Mouse (Mus musculus): Measurements from ENCODE around the gene Akap7. TPM values are rescaled to one million over a fixed set of nuclear protein-coding genes. Genes with fewer than 3 reads are reported as not detected.
A peak's percentile ranks its signal among the peaks of the same experiment; 100 is the strongest.

Gene Akap7
- total and polyA plus RNA-seq, 3 experiments: 1.9 to 7.7 TPM; not detected in 1

DNA sequence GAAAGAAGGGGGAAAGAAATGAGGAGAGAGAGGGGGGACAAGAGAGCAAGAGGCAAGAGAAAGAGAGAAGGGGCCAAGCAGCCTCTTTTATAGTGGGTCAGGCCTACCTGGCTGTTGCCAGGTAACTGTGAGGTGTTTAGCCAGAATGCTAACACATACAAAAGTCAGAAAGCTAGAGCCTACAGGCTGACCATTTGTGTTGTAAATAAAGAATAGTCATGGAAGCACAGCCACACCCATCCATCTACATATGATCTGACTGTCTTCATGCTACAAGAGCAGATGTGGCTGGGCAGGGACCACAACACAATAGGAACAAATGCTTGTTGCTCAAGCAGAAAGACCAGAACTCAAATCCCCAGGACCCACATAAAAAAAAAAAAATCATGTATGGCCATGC is 11.9 kb upstream of the Akap7 start:
- no peak overlapping the region for H3K27ac ChIP-seq (ENCODE audit: control insufficient read depth, low read depth, low read length)

GRCm38 (mm10) chr10:25318405-25318804 is 10.7 kb upstream of the Akap7 start:
- Histone ChIP-seq H3K9me3 (replicated peaks; ENCODE audit: insufficient read depth, low read length) (no peaks in the 10 kb centered on the region), H3K27me3 (ENCODE audit: control insufficient read depth in 1 of 2, insufficient read depth in 2 of 2, low read length in 2 of 2) (no peaks in the 10 kb centered on the region; a peak in 1 of 4 replicates), H3K27ac (ENCODE audit: control insufficient read depth, low read depth, low read length) (no peak overlapping the region), H3K4me1 (ENCODE audit: control insufficient read depth in 1 of 2, insufficient read depth in 2 of 2, low read length in 2 of 2) (peaks cover 0 to 13% of the 10 kb centered on the region in 2 experiments; a peak in 2 of 4 replicates), H3K9ac (ENCODE audit: control insufficient read depth, low read depth, low read length, poor library complexity, severe bottlenecking) (no peak overlapping the region), H3K36me3 (ENCODE audit: control insufficient read depth in 1 of 2, insufficient read depth in 2 of 2, low read length in 2 of 2) (peaks cover 0 to 6% of the 10 kb centered on the region in 2 experiments; a peak in 2 of 4 replicates), H3K4me3 (ENCODE audit: control insufficient read depth in 1 of 2, insufficient read depth in 1 of 2, low read depth in 2 of 2, low read length in 2 of 2) (no peak overlapping the region), H3K79me2 (ENCODE audit: control insufficient read depth, insufficient read depth, low read length, poor library complexity) (no peaks in the 10 kb centered on the region)
- TF ChIP-seq CHD2 (IDR thresholded peaks at IDR 0.05; ENCODE audit: low read length) (no peak), ELF1 (IDR thresholded peaks at IDR 0.05; ENCODE audit: low read depth, low read length) (no peak), MAX (IDR thresholded peaks at IDR 0.05; ENCODE audit: low read length) (peak; percentile 80), BHLHE40 (IDR thresholded peaks at IDR 0.05; ENCODE audit: borderline replicate concordance, low read depth, low read length) (peak; percentile 91), MYC (IDR thresholded peaks at IDR 0.05; ENCODE audit: low read depth, low read length) (peak; percentile 73; the same call in 1 of the 2 replicates), USF1 (IDR thresholded peaks at IDR 0.05; ENCODE audit: low read depth, low read length) (peak; percentile 86), ETS1 (IDR thresholded peaks at IDR 0.05; ENCODE audit: low read depth, low read length) (peak; percentile 47; the same call in 1 of the 2 replicates)
- peak; percentile 84 for DNase-seq (ENCODE audit: low read depth, low spot score)

More for the DNA sequence above, 11.9 kb upstream of the Akap7 start:
- no peak for DNase-seq (ENCODE audit: low read depth, low spot score)
- no peak for TF ChIP-seq GABPA (IDR thresholded peaks at IDR 0.05; ENCODE audit: low read depth, low read length)
- TF ChIP-seq TCF12 (IDR thresholded peaks at IDR 0.05; ENCODE audit: low read depth, low read length): no peak
- TF ChIP-seq MAFK (IDR thresholded peaks at IDR 0.05; ENCODE audit: borderline replicate concordance, low read depth, low read length): no peak
- no peak for TF ChIP-seq NELFE (IDR thresholded peaks at IDR 0.05; ENCODE audit: low read depth, low read length)
- TF ChIP-seq CHD2 (IDR thresholded peaks at IDR 0.05; ENCODE audit: low read length): no peak
- no peak for TF ChIP-seq SIN3A (IDR thresholded peaks at IDR 0.05; ENCODE audit: low read length)
- no peak for TF ChIP-seq NRF1 (IDR thresholded peaks at IDR 0.05; ENCODE audit: insufficient read depth, low read depth, low read length, poor library complexity, severe bottlenecking)
- Histone ChIP-seq H3K9ac (ENCODE audit: control insufficient read depth, low read depth, low read length, poor library complexity, severe bottlenecking) (no peak overlapping the region), H3K9me3 (replicated peaks; ENCODE audit: insufficient read depth, low read length) (no peaks in the 10 kb centered on the region), H3K4me3 (ENCODE audit: control insufficient read depth in 1 of 2, insufficient read depth in 1 of 2, low read depth in 2 of 2, low read length in 2 of 2) (no peak overlapping the region), H3K27me3 (ENCODE audit: control insufficient read depth in 1 of 2, insufficient read depth in 2 of 2, low read length in 2 of 2) (no peaks in the 10 kb centered on the region; a peak in 1 of 4 replicates), H3K36me3 (ENCODE audit: control insufficient read depth in 1 of 2, insufficient read depth in 2 of 2, low read length in 2 of 2) (peaks cover 0 to 6% of the 10 kb centered on the region in 2 experiments; a peak in 2 of 4 replicates), H3K79me2 (ENCODE audit: control insufficient read depth, insufficient read depth, low read length, poor library complexity) (no peaks in the 10 kb centered on the region), H3K4me1 (ENCODE audit: control insufficient read depth in 1 of 2, insufficient read depth in 2 of 2, low read length in 2 of 2) (peaks cover 0 to 13% of the 10 kb centered on the region in 2 experiments; a peak in 2 of 4 replicates)

DNA sequence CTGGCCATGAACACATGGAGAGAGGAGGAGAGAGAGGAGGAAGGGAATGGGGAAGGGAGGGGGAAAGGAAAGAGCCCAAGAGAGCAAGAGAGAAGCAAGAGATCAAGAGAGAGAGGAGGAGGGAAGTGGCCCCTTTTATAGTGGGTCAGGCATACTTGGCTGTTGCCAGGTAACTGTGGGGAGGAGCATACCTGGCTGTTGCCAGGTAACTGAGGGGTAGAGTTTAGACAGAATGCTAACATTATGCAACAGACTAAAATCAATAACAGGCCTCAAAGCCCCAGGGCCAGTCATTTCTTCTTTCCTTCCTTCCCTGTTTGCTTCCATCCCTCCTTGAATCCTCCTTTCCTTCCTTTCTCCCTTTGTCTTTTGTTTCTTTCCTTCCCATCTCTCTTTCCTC is 10.0 kb upstream of the Akap7 start:
- H3K4me3 ChIP-seq (ENCODE audit: control insufficient read depth in 1 of 2, insufficient read depth in 1 of 2, low read depth in 2 of 2, low read length in 2 of 2): no peak overlapping the region
- no peak for DNase-seq (ENCODE audit: low read depth, low spot score)
- no peaks in the 10 kb centered on the region for H3K79me2 ChIP-seq (ENCODE audit: control insufficient read depth, insufficient read depth, low read length, poor library complexity)
- peaks cover 0 to 6% of the 10 kb centered on the region in 2 experiments; a peak in 2 of 4 replicates for H3K36me3 ChIP-seq (ENCODE audit: control insufficient read depth in 1 of 2, insufficient read depth in 2 of 2, low read length in 2 of 2)
- TF ChIP-seq SIN3A (IDR thresholded peaks at IDR 0.05; ENCODE audit: low read length) (no peak), KAT2A (conservative IDR thresholded peaks at IDR 0.05; ENCODE audit: low read depth, low read length) (no peak), MAFK (IDR thresholded peaks at IDR 0.05; ENCODE audit: borderline replicate concordance, low read depth, low read length) (no peak)
- no peaks in the 10 kb centered on the region; a peak in 1 of 4 replicates for H3K27me3 ChIP-seq (ENCODE audit: control insufficient read depth in 1 of 2, insufficient read depth in 2 of 2, low read length in 2 of 2)
- peaks cover 0 to 13% of the 10 kb centered on the region in 2 experiments; a peak in 2 of 4 replicates for H3K4me1 ChIP-seq (ENCODE audit: control insufficient read depth in 1 of 2, insufficient read depth in 2 of 2, low read length in 2 of 2)
- no peaks in the 10 kb centered on the region for H3K9me3 ChIP-seq (replicated peaks; ENCODE audit: insufficient read depth, low read length)
- no peak overlapping the region for H3K9ac ChIP-seq (ENCODE audit: control insufficient read depth, low read depth, low read length, poor library complexity, severe bottlenecking)
- H3K27ac ChIP-seq (ENCODE audit: control insufficient read depth, low read depth, low read length): no peak overlapping the region
